Mouse (Mus musculus): ENCODE measurements around the gene Lrrc37a.
"Not testable (repeated sequence)": the region's sequence is repeated elsewhere in the genome, so short reads cannot be mapped to it uniquely, and the experiment has no call there.

The Lrrc37a gene

DNA sequence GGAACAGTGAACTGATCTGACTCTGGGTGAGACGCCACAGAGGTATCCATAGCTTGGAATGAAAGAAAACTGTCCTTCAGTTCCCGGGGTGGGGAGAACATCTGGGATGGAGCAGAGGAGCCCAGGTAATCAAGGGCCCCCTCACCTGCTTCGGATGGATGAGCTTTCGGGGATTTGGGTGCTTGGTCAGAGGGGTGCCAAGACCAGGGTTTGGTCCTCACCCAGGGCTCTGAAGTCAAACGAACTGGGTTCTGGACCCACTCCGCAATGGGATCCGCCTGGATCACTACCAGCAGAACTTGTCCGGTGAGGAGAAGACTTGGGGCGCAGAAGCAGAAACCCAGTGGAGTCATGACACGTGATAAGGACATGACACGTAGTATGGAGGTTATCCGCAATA lies at the start of gene Lrrc37a:
TSS of gene Lrrc37a (minus strand) at position 101 of the 400 bp plus-strand sequence.
- no peak for DNase-seq

DNA sequence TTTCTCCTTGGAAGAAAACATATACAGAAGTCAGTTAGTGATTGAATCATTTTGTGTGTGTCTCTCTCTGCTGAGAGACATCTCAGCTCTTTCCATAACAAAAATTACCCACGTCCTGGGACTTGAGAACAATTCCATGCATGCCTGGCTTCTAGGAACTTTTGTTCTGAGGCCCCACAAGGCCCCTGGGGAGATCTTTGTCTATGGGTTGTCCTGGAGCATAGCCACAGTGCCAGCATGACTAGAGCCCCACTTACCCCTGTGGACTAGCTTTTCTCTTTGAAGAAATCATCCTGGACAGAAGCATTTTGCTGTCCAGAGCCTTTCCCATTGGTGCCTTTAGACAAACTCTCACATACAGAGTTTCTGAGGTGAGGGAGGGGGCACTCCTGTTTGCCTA lies 30.6 kb upstream of the Lrrc37a start:
- DNase-seq: peak; percentile 72

DNA sequence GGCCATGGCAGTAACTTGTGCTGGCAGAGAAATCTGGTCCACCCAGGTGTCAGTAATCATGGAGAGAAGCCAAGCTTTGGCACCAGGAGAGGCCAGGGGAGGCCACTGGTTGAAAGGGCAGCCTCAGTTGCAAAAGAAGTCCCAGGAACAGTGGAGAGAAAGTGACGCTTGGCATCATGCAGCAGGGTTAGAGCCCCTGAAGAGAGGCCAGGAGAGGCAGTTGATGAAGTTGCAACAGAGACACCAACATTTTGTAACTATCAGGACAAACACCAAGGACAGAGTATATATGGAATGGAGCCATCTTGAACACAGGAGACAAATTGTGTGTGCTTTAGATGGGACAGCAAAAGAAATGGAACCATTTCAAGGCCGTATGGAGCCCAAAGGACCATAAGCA lies 7.7 kb upstream of the Lrrc37a start:
- DNase-seq: peak; percentile 54

GRCm38 (mm10) chr11:103464443-103464842 lies 40.0 kb downstream of the Lrrc37a start:
- DNase-seq: peak; percentile 88

GRCm38 (mm10) chr11:103451105-103451504 lies 53.3 kb downstream of the Lrrc37a start:
- DNase-seq: not testable (repeated sequence)

GRCm38 (mm10) chr11:103449721-103450120 lies 54.7 kb downstream of the Lrrc37a start:
- not testable (repeated sequence) for DNase-seq

GRCm38 (mm10) chr11:103443678-103444077 lies 60.7 kb downstream of the Lrrc37a start:
- peak; percentile 94 for DNase-seq

GRCm38 (mm10) chr11:103436282-103436681 lies 68.1 kb downstream of the Lrrc37a start:
- DNase-seq: no peak

- no peak for DNase-seq
Measured at GRCm38 (mm10) chr11:103425031-103425430, 79.4 kb downstream of the Lrrc37a start.

DNA sequence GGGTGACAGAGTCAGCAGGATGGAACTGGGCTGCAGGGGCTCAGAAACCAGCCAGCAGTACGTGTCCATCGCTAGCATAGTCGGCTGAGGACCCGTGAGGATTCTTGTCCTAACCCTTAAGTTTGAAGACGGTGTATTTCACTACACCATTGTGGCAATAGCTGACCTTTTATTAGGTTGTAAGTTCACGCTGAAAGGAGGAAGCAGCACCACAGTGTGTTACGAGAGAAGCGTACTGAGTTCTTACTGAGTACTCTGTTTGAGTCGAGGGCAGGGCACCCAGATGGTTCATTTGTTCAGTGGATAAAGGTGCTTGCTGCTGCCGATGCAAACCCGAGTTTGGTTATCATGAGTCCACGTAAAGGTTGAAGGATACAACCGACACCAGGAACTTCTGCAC lies 84.7 kb downstream of the Lrrc37a start:
- DNase-seq: no peak

- peak; percentile 97 for DNase-seq
Measured at GRCm38 (mm10) chr11:103419226-103419625, 85.2 kb downstream of the Lrrc37a start.

GRCm38 (mm10) chr11:103413516-103413915 lies 90.9 kb downstream of the Lrrc37a start:
- no peak for DNase-seq

DNA sequence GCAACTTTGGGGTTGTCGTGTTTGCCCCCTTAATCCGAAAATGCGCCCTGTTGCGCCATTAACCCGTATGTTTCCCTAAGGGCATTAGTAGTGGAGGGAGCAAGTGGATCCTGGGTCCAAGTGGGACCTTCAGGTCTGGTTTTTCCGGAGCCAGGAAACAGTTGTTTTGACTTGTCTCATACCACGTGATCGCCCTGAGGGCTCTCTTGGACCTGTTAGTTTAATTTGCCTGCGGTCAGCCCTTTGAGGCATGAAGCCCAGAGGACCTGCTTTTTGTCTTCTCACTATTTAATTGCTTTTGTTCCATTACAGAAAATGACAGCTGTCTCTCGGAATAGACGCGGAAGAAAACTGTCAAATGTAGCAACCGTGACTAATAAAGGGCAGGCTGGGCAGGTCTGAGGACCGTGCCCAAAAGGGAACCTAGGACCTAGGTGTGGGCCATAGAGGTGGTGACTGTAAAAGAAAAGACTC lies 91.4 kb downstream of the Lrrc37a start:
- DNase-seq: no peak

DNA sequence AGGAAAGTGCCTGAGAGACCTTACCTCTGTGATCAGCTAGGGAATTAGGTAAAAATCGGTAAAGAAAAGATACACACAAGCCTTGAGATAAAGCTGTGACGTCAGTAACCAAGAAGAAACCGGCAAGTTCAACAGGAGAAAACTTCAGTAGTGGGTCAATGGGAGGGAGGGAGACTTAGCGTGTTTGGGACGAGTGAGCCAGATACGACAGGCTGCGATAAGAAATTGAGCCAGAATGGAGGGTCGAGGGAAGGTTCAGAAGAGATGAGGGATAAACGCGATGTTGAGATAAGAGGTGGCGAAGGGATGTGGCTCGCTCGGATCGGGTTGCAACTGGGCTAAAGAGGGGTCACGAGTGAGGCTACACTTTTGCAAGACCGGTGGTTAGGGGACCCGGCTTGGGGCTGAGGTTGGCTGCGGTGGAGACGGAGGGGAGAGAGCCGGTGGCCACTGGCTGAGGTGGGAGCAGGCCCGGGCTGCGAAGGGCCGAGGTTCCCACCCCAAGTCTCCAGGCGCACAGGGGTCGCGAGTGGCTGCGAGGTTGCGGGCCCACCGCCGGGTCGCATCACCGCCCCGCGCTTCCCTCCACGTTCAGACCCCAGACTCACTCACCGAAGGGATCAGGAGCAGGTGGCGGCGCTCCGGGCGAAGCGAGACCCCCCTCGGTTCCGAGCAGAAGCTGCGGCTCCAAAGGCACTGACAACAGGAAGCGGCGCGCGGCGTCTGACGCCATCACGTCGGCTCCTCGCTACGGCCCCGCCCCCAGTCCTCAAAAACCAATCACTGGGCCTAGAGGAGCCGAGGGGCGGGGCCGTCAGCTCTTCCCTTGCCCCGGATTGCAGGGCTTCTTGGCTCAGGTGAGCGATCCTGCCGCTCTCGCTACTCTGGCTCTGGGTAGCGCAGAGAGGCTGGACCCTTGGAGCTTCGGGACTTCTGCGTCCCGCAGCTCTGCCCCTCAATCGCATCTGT lies 92.1 kb downstream of the Lrrc37a start, which contains the start of gene Plekhm1:
TSS of gene Plekhm1 (minus strand) at position 707 of the 969 bp plus-strand sequence.
- peak; percentile 100 for DNase-seq

DNA sequence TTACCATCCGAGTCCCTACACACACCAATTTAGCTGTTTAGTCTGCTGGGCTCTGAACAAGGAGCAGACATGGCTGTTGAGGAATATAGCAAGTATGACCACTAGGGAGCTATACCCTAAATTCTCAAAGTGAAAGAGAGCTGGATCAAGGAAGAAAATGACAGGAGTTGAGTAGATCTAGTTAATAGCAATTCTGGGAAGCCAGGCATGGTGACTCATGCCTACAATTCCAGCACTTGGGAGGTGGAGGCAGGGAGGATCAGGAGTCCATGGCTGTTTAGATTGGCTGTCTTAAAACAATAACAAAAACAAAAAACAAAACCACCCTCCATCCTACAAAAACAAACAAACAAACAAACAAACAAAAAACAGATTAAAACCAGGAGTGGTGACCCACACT lies 93.1 kb downstream of the Lrrc37a start:
- no peak for DNase-seq

GRCm38 (mm10) chr11:103408880-103409279 lies 95.5 kb downstream of the Lrrc37a start:
- no peak for DNase-seq

DNA sequence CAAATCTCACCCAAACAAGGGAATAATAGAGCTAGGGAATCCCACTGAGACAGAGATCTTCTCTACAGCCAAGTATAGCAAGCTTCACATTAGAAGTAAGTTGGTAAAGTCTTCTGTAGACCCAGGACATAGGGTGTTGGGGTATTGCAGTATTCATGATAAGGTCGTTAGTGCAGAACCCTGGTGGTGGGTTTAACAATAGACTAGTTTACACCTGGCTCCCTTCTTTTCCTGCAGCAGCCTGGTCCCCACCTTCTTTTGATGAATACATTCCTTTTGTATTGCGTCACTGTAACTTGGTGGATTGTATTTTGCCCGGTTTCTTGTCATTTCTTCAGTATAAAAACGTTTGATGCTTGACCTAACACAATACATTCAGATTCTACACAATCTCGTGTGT lies 97.3 kb downstream of the Lrrc37a start:
- DNase-seq: not testable (repeated sequence)

DNA sequence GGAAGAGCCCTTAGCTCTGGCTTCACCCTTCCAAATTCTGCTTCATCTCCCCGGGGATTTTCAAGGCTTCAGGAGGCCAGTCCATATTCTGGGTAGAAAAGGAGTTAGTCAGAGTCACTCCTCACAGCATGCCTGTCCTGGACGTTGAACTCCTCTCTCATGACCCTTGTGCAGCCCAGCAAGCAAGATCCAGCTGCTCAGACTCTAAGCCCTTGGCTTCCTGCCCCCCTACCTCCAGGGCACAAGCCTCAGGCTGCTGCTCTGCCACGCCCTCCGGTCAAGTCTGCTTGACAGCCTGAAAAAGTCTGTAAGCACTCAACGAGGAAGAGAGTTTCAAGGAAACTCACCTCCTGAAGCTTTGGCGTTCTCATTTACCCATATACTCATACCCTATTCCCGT lies 97.8 kb downstream of the Lrrc37a start:
- DNase-seq: peak; percentile 94

DNA sequence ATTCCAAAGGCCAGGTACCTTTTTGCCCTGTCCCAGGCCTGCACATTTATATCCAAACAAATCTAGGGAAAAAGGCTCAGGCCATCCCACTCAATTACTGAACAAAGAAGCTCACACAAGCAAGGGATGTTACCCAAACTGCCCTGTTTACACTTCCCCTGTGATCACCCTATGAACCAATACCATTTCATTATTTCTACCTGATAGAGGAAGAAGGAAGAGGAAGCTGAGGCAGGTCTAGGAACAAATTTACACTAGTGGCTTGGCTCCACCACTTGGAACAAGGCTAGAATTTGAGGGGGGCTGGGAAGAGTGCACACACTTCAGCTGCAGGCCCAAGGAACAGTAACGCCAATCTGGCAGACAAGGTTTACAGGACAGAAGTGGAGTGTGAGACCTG lies 98.6 kb downstream of the Lrrc37a start:
- DNase-seq: no peak

- no peak for DNase-seq
Measured at GRCm38 (mm10) chr11:103404618-103405017, 99.8 kb downstream of the Lrrc37a start.

DNA sequence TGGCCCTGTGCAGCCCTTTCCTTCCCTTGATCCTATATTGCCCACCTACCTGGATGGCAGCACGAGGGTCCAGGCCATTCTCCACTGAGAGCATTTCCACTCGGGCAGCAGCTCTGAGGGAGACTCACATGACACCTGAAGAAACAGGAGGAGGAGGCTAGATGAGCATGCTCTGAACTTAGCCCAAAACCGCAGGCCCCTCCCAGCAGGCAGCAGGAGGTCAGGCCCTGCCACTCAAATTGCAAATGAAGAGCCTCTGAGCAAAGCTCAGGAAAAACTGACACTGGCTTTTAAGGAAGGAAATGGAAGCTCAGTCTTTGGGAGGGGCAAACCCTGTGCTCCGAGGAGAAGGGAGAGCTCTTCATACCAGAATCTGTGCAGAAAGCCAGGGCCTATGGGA lies 100.6 kb downstream of the Lrrc37a start:
- peak; percentile 95 for DNase-seq

- no peak for DNase-seq
Measured at GRCm38 (mm10) chr11:103402738-103403137, 101.7 kb downstream of the Lrrc37a start.

- peak; percentile 90 for DNase-seq
Measured at GRCm38 (mm10) chr11:103402198-103402597, 102.2 kb downstream of the Lrrc37a start.
